Mouse (Mus musculus) limb, embryonic 11.5 days (tissue): ENCODE results near the gene Pde4d. TPM values are rescaled to one million over a fixed set of nuclear protein-coding genes. Genes with fewer than 3 reads are reported as not detected.
A peak's percentile ranks its signal among the peaks of the same experiment; 100 is the strongest.

ENCODE experiments used
- ATAC-seq: fragments of 200-750 bp; cut with Nextera tagmentation; 2 replicates; pipeline ENCODE4 v1.8.0; 2017; ENCODE audit warnings: low read depth; ENCODE audit not compliant: insufficient number of reproducible peaks, low FRiP score, low TSS enrichment
- DNase-seq: peaks from one replicate; pipeline ENCODE4 v3.0.0-alpha.2; 2015; ENCODE audit warnings: low spot score
- H3K27ac ChIP-seq: fragments of 300-500 bp; sonication (generic); replicated peaks from 2 replicates; pipeline ENCODE4 v1.5.1; 2014; ENCODE audit warnings: low read depth, mild to moderate bottlenecking, low read length
- H3K27me3 ChIP-seq: fragments of 300-500 bp; sonication (generic); 2 replicates; pipeline ENCODE4 v1.6.1; 2014; ENCODE audit warnings: mild to moderate bottlenecking, low read length, mixed read lengths; ENCODE audit not compliant: control insufficient read depth, insufficient read depth
- H3K36me3 ChIP-seq: fragments of 300-500 bp; sonication (generic); 2 replicates; pipeline ENCODE4 v1.6.1; 2014; ENCODE audit warnings: mild to moderate bottlenecking, low read length, moderate library complexity, mixed read lengths; ENCODE audit not compliant: control insufficient read depth, insufficient read depth
- H3K4me1 ChIP-seq: fragments of 300-500 bp; sonication (generic); 2 replicates; pipeline ENCODE4 v1.6.1; 2014; ENCODE audit warnings: low read length, mixed read lengths; ENCODE audit not compliant: control insufficient read depth, insufficient read depth
- H3K4me2 ChIP-seq: fragments of 300-500 bp; sonication (generic); 2 replicates; pipeline ENCODE4 v1.6.1; 2014; ENCODE audit warnings: low read depth, mild to moderate bottlenecking, moderate library complexity; ENCODE audit not compliant: severe bottlenecking
- H3K4me3 ChIP-seq: fragments of 300-500 bp; sonication (generic); 2 replicates; pipeline ENCODE4 v1.5.1; 2014; ENCODE audit warnings: low read depth, low read length
- H3K9ac ChIP-seq: fragments of 300-500 bp; sonication (generic); 2 replicates; pipeline ENCODE4 v1.6.1; 2014; ENCODE audit warnings: mild to moderate bottlenecking, low read length
- H3K9me3 ChIP-seq: fragments of 300-500 bp; sonication (generic); 2 replicates; pipeline ENCODE4 v1.6.1; 2016; ENCODE audit warnings: low read length; ENCODE audit not compliant: control insufficient read depth
- WGBS: fragments of 180-500 bp; shearing (Covaris S2); extraction: QIAGEN DNeasy Blood & Tissue Kit; methylation state at CpG from one replicate; pipeline ENCODE4 v1.1.7; 2014; 5-methylcytosine and 5-hydroxymethylcytosine counted together
- polyA plus RNA-seq: library from polyadenylated mRNA; unstranded; fragments of >200 nt; fragmentation: Nextera tagmentation; extraction: Ambion mirVana; gene quantifications from 2 replicates; pipeline ENCODE4 v1.2.1, GENCODE M21; 2014

Pde4d gene
- polyA plus RNA-seq, 1 experiment from 2014 or later = 13.3 TPM

DNA sequence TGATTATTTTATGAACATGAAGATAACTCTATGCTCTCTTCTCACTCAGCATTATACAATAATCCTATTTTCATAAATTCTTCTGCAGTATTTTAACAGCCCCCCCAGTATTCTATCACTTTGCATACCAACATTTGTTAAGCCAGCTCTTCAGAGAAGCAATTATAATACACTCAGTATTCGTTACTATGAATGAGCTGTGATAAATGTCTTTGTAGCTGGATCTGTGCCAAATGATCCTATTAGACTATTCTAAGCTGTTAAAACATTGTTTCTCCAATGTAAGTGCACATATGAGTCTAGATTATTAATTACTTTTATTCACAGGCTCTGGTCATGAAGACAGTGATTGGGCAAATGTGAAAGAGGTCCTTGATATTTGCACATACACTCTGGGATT, 575.0 kb downstream of the Pde4d start:
- no peaks in the 10 kb centered on the region for H3K36me3 ChIP-seq
- H3K4me1 ChIP-seq = no peaks in the 10 kb centered on the region
- no peak overlapping the region for H3K4me2 ChIP-seq
- no peak overlapping the region for H3K4me3 ChIP-seq
- H3K9me3 ChIP-seq = no peaks in the 10 kb centered on the region
- H3K9ac ChIP-seq = no peak overlapping the region
- H3K27me3 ChIP-seq = no peaks in the 10 kb centered on the region
- ATAC-seq (no peak), DNase-seq (no peak)
- H3K27ac ChIP-seq = no peak overlapping the region
- 74% methylated on average over 1 of the region's 1 CpGs for WGBS

- H3K36me3 ChIP-seq = no peaks in the 10 kb centered on the region
- no peak overlapping the region for H3K27ac ChIP-seq
- no peak overlapping the region for H3K9ac ChIP-seq
- H3K4me3 ChIP-seq = no peak overlapping the region
- ATAC-seq = no peak
- no peak overlapping the region for H3K4me2 ChIP-seq
- H3K4me1 ChIP-seq = no peaks in the 10 kb centered on the region
- H3K9me3 ChIP-seq = no peaks in the 10 kb centered on the region
- no peaks in the 10 kb centered on the region for H3K27me3 ChIP-seq
- WGBS = 87% methylated on average over 7 of the region's 7 CpGs
- no peak for DNase-seq
Observed at GRCm38 (mm10) chr13:109047126-109047525, 597.4 kb downstream of the Pde4d start.

DNA sequence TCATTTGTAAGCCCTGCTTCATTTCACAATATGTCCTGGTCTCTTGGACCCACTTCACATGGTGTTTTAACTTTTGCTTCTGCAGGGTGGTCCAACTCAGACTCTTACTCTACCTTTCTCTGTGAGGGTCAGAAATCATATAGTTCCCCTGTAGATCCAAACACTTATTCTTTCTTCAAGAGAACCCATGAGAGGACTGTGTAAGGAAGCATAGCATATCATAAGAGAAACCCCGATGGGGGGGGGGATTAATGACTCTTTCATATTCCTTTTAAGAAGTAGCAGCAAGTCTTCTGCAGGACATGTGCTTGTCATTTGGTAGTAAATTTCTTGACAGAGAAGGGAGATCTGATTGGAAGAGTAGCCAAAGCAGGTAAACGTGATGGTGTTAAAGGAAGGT, 603.1 kb downstream of the Pde4d start:
- Histone ChIP-seq H3K9ac (no peak overlapping the region), H3K4me2 (no peak overlapping the region), H3K4me3 (no peak overlapping the region), H3K27ac (no peak overlapping the region), H3K9me3 (no peaks in the 10 kb centered on the region), H3K27me3 (no peaks in the 10 kb centered on the region), H3K36me3 (no peaks in the 10 kb centered on the region), H3K4me1 (0 out of 2 replicates have a peak, but pooled peaks cover 2% of the 10 kb centered on the region)
- no peak for DNase-seq
- ATAC-seq = no peak
- WGBS = 74% methylated on average over 2 of the region's 2 CpGs

DNA sequence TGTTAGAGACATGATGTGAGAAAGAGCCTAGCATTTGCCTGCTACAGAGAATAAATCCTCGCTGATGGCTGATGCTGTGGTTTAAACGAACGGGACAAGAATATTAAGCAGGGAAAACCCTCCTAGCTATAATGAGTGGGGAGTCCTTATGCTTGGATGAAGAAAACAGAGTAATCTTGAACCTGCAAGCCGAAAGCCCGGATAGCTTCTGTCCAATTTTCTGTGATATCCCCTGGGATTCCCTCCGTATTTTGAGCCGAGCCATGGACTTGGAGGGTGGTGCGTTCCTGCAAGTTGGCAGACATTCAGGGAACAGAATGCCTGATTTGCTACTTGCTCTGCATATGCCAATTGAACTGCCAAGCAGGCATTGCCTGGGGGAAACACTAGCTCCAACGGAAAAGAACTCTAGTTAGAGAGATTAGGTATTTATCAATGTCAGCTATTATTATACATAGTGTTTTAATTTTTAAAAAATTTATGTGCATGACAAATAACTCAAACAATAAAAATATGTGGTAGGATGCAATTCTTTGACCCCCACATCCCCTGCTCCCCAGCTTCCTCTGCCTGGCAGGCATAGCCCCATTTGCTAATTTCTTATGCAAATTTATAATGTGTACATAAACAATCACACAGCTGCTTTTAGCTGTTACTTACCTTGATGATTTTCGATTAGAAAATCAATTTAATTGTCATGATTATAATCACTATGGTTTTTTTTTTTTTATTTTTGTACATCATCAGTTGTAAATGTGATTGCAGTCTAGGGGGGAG, 603.7 kb downstream of the Pde4d start:
- 76% methylated on average over 10 of the region's 10 CpGs for WGBS
- no peak overlapping the region for H3K4me2 ChIP-seq
- no peaks in the 10 kb centered on the region for H3K9me3 ChIP-seq
- DNase-seq (no peak), ATAC-seq (no peak)
- H3K4me3 ChIP-seq = no peak overlapping the region
- H3K9ac ChIP-seq = no peak overlapping the region
- H3K4me1 ChIP-seq = 0 out of 2 replicates have a peak, but pooled peaks cover 2% of the 10 kb centered on the region
- no peaks in the 10 kb centered on the region for H3K36me3 ChIP-seq
- no peaks in the 10 kb centered on the region for H3K27me3 ChIP-seq
- H3K27ac ChIP-seq = no peak overlapping the region

GRCm38 (mm10) chr13:109058045-109058444, 608.3 kb downstream of the Pde4d start:
- WGBS = 23% methylated on average over 4 of the region's 4 CpGs
- DNase-seq = no peak
- Histone ChIP-seq H3K36me3 (no peaks in the 10 kb centered on the region), H3K4me1 (0 out of 2 replicates have a peak, but pooled peaks cover 2% of the 10 kb centered on the region), H3K4me3 (no peak overlapping the region), H3K4me2 (no peak overlapping the region), H3K27me3 (no peaks in the 10 kb centered on the region), H3K9ac (no peak overlapping the region), H3K27ac (no peak overlapping the region), H3K9me3 (no peaks in the 10 kb centered on the region)
- peak; percentile 51; the same call in 1 of the 2 replicates for ATAC-seq

- no peak overlapping the region for H3K27ac ChIP-seq
- H3K9ac ChIP-seq = no peak overlapping the region
- no peaks in the 10 kb centered on the region for H3K27me3 ChIP-seq
- no peak for ATAC-seq
- no peak for DNase-seq
- no peaks in the 10 kb centered on the region for H3K9me3 ChIP-seq
- WGBS = 73% methylated on average over 4 of the region's 4 CpGs
- no peak overlapping the region for H3K4me2 ChIP-seq
- H3K4me1 ChIP-seq = peaks cover 8% of the 10 kb centered on the region
- H3K36me3 ChIP-seq = no peaks in the 10 kb centered on the region
- H3K4me3 ChIP-seq = no peak overlapping the region
Observed at GRCm38 (mm10) chr13:109066581-109067159, 616.9 kb downstream of the Pde4d start.

- Histone ChIP-seq H3K9ac (no peak overlapping the region), H3K4me3 (no peak overlapping the region), H3K4me2 (no peak overlapping the region), H3K27ac (no peak overlapping the region), H3K9me3 (no peaks in the 10 kb centered on the region), H3K4me1 (peaks cover 8% of the 10 kb centered on the region), H3K27me3 (no peaks in the 10 kb centered on the region), H3K36me3 (no peaks in the 10 kb centered on the region)
- ATAC-seq = peak; percentile 57
- DNase-seq = peak; percentile 46
- 22% methylated on average over 8 of the region's 8 CpGs for WGBS
Observed at GRCm38 (mm10) chr13:109068258-109069219, 618.8 kb downstream of the Pde4d start.

DNA sequence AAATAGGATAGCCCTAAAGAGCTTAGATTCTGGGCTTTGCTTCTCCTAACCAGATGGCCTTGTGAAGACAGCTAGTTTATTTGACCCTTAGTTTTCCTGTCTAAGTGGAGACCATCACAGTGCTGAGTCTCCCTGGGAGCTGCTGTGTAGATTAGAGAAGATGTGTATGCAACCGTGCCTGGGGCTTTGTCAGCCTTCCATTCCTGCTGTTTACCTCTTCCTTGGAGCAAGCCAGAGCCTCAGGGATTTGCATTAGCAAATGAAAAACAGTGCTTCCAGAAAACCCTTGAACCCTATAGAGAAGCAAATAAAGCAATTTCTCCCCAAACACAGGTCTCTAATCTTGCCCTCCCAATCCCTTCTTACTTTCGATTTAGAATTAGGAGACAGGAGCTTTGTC, 623.6 kb downstream of the Pde4d start:
- Histone ChIP-seq H3K4me1 (no peaks in the 10 kb centered on the region), H3K9ac (no peak overlapping the region), H3K36me3 (no peaks in the 10 kb centered on the region), H3K4me3 (no peak overlapping the region), H3K9me3 (no peaks in the 10 kb centered on the region), H3K27ac (no peak overlapping the region), H3K4me2 (no peak overlapping the region), H3K27me3 (no peaks in the 10 kb centered on the region)
- WGBS = 20% methylated on average over 2 of the region's 2 CpGs
- ATAC-seq (no peak), DNase-seq (no peak)
